Mouse (Mus musculus) C3H10T1/2 (cell line): Measurements from ENCODE around the gene Ift43. TPM values are rescaled to one million over a fixed set of nuclear protein-coding genes. Genes with fewer than 3 reads are reported as not detected.

Source experiments
- polyA plus RNA-seq, 2 experiments: library from polyadenylated mRNA; unstranded; fragments of >200 nt; fragmentation: generic; extraction: Trizol; gene quantifications; one replicate each; pipeline ENCODE4 v1.2.1; 2012; ENCODE audit warnings: missing spikeins in 2 of 2

Ift43 gene
- 10 to 100 TPM; 32.1 to 71.4 TPM for polyA plus RNA-seq

DNA sequence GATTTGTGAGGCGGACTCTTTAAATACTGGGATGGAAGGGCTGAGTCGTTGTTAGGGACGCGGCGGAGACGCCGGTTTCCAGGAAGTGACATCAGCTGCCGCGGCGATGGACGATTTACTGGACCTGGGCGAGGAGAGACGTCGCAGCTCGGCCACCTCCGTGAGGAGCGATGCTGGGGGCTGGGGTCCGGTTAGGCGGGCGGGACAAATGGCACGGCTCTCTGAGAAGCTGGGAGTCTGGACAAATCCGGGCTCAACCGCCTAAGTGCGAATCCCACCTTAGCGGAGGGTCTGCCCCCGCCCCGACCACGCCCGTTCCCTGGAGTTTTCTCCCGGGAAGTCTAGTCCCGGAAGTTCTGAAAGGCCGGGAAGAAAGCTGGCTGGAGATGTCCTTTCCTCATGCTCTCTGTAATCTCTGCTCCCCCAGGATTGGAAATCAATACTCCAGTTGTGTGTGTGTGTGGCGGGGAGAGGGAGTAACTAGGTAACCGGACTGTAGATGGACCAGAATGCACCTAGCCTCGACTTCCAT, at the start of gene Ift43:
Gene Ift43 (plus strand): TSS at position 61 of the 532 bp plus-strand sequence.

DNA sequence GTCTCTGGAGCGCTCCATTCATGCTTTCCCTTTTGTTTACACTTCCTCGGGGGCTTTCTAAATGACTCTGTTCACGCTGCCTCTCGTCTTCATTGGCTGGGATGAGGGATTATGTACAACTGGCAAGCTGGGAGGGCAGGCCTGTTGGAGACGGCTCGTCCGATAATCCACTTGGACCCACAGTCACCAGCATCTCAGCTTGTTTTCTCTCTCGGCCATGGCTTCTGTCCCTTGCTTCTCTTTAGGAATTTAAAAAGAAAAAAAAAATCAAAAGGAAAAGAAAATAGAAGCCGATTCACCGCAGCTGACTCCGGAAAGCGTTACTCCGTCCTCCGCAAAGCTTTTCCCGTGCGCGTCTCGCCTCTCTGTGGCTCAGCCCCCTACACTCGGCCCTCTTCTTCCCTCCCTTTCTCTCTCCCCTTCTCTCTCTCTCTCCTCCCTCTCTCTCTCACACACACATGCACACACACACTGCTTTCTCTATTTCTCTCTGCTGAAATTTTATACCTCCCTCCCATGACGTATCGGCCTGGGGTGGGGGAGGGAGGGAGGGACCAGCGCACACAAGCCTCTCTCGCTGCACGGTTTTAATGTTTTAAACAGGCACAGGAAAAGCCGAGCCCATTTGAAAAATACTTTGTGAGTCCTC, 3.7 kb upstream of the Ift43 start, which contains the start of gene Tgfb3:
Gene Tgfb3 (minus strand): TSS at position 489 of the 649 bp plus-strand sequence.

Other genes starting within 250 kb of the Ift43 start
- gene Tgfb3, start 3.5 kb upstream of the Ift43 start, polyA plus RNA-seq, result 10 to 100 TPM in 1 of 2 experiments, 1 to 10 TPM in 1; 4.0 to 23.8 TPM
- gene Gpatch2l, start 159.3 kb downstream of the Ift43 start, polyA plus RNA-seq, result 1 to 10 TPM in 1 of 2 experiments, under 1 TPM in 1; 0.92 to 5.6 TPM